Mouse (Mus musculus) liver, postnatal 0 days (tissue): ENCODE results near the gene Capn10. TPM values are rescaled to one million over a fixed set of nuclear protein-coding genes. Genes with fewer than 3 reads are reported as not detected.

Experiments used
- ATAC-seq: fragments of 200-750 bp; cut with Nextera tagmentation; 2 replicates; pipeline ENCODE4 v1.8.0; 2017; ENCODE audit warnings: mild to moderate bottlenecking, moderate library complexity
- DNase-seq: peaks from one replicate; pipeline ENCODE4 v3.0.0-alpha.2; 2016
- H3K27ac ChIP-seq: fragments of 300-500 bp; sonication (generic); 2 replicates; pipeline ENCODE4 v1.5.1; 2014; ENCODE audit warnings: antibody characterized with exemption, moderate library complexity, mild to moderate bottlenecking, low read depth
- H3K27me3 ChIP-seq: fragments of 300-500 bp; sonication (generic); 2 replicates; pipeline ENCODE4 v1.6.1; 2014; ENCODE audit warnings: low read length, control low read depth, mixed read lengths; ENCODE audit not compliant: insufficient read depth
- H3K36me3 ChIP-seq: fragments of 300-500 bp; sonication (generic); replicated peaks from 2 replicates; pipeline ENCODE4 v1.6.1; 2014; ENCODE audit warnings: mild to moderate bottlenecking, control low read depth, low read length, moderate library complexity, mixed read lengths; ENCODE audit not compliant: insufficient read depth
- H3K4me1 ChIP-seq: fragments of 300-500 bp; sonication (generic); 2 replicates; pipeline ENCODE4 v1.6.1; 2014; ENCODE audit warnings: antibody characterized with exemption, mild to moderate bottlenecking, control low read depth; ENCODE audit not compliant: insufficient read depth
- H3K4me2 ChIP-seq: fragments of 300-500 bp; sonication (generic); 2 replicates; pipeline ENCODE4 v1.6.1; 2014; ENCODE audit warnings: low read depth, mild to moderate bottlenecking, low read length, moderate library complexity, mixed read lengths
- H3K4me3 ChIP-seq: fragments of 300-500 bp; sonication (generic); 2 replicates; pipeline ENCODE4 v1.5.1; 2014; ENCODE audit warnings: low read depth, low read length
- H3K9ac ChIP-seq: fragments of 300-500 bp; sonication (generic); replicated peaks from 2 replicates; pipeline ENCODE4 v1.6.1; 2014; ENCODE audit warnings: mild to moderate bottlenecking, moderate library complexity
- H3K9me3 ChIP-seq: fragments of 300-500 bp; sonication (generic); 2 replicates; pipeline ENCODE4 v1.6.1; 2016; ENCODE audit warnings: mild to moderate bottlenecking, control low read depth, low read length, mixed read lengths
- CTCF ChIP-seq: sonication (generic); IDR thresholded peaks from 2 replicates; pipeline ENCODE4 v1.5.1; 2016; ENCODE audit warnings: antibody characterized with exemption, low read depth
- EP300 ChIP-seq: IDR thresholded peaks from 2 replicates; pipeline ENCODE4 v1.6.1; 2016; ENCODE audit warnings: antibody characterized with exemption, low read depth, mild to moderate bottlenecking
- WGBS: fragments of 180-500 bp; shearing (Covaris S2); extraction: QIAGEN DNeasy Blood & Tissue Kit; methylation state at CpG from one replicate; pipeline ENCODE4 v1.1.7; 2014; ENCODE audit not compliant: insufficient replicate concordance; 5-methylcytosine and 5-hydroxymethylcytosine counted together
- polyA plus RNA-seq: library from polyadenylated mRNA; unstranded; fragments of >200 nt; fragmentation: Nextera tagmentation; extraction: Ambion mirVana; gene quantifications from 2 replicates; pipeline ENCODE4 v1.2.1, GENCODE M21; 2015

The Capn10 gene
- polyA plus RNA-seq, 1 experiment from 2014 or later = 25.8 TPM

- Histone ChIP-seq H3K36me3 (peaks cover 6% of the 10 kb centered on the region; the same call in 1 of the 2 replicates), H3K27me3 (no peaks in the 10 kb centered on the region), H3K4me2 (no peak overlapping the region), H3K4me3 (no peak overlapping the region), H3K9ac (no peak overlapping the region), H3K9me3 (no peaks in the 10 kb centered on the region), H3K27ac (no peak overlapping the region), H3K4me1 (peaks cover 43% of the 10 kb centered on the region)
- ATAC-seq (no peak), DNase-seq (no peak)
- peak; percentile 57 for TF ChIP-seq CTCF
- TF ChIP-seq EP300 = no peak
- 71% methylated on average over 4 of the region's 4 CpGs for WGBS
Measured at GRCm38 (mm10) chr1:92909068-92909467, 25.1 kb upstream of the Capn10 start.

- Histone ChIP-seq H3K4me2 (peak within 1 kb of the TSS; percentile 92), H3K27me3 (no peaks in the 10 kb centered on the region), H3K4me3 (peak within 1 kb of the TSS; percentile 84), H3K9me3 (no peaks in the 10 kb centered on the region), H3K4me1 (peaks cover 43% of the 10 kb centered on the region), H3K9ac (peak within 1 kb of the TSS; percentile 89), H3K27ac (peak within 1 kb of the TSS; percentile 95), H3K36me3 (peaks cover 13% of the 10 kb centered on the region)
- DNase-seq (peak; percentile 84), ATAC-seq (peak; percentile 60)
- WGBS = under 1% methylated on average over 34 of the region's 57 CpGs
- TF ChIP-seq CTCF (peak; percentile 73), EP300 (no peak)
Measured at GRCm38 (mm10) chr1:92910239-92910885, 23.8 kb upstream of the Capn10 start, which contains the start of gene Rnpepl1. Gene Rnpepl1 (plus strand): TSS chr1:92910783.

GRCm38 (mm10) chr1:92910925-92911720 lies 23.1 kb upstream of the Capn10 start:
- DNase-seq (peak; percentile 64), ATAC-seq (peak; percentile 18)
- Histone ChIP-seq H3K36me3 (peaks cover 19% of the 10 kb centered on the region), H3K9me3 (no peaks in the 10 kb centered on the region), H3K4me1 (peaks cover 43% of the 10 kb centered on the region), H3K27me3 (no peaks in the 10 kb centered on the region), H3K9ac (peak overlapping the region; percentile 89), H3K4me3 (peak overlapping the region; percentile 84), H3K27ac (peak overlapping the region; percentile 95), H3K4me2 (peak overlapping the region; percentile 92)
- whole genome bisulfite sequencing = 1% methylated on average over 62 of the region's 85 CpGs
- no peak for TF ChIP-seq CTCF
- no peak for TF ChIP-seq EP300

- peak; percentile 52 for DNase-seq
- H3K4me2 ChIP-seq = peak overlapping the region; percentile 92
- no peaks in the 10 kb centered on the region for H3K9me3 ChIP-seq
- H3K4me3 ChIP-seq = peak overlapping the region; percentile 84
- WGBS = 26% methylated on average over 8 of the region's 8 CpGs
- peak overlapping the region; percentile 95 for H3K27ac ChIP-seq
- peak overlapping the region; percentile 89 for H3K9ac ChIP-seq
- H3K4me1 ChIP-seq = peaks cover 39% of the 10 kb centered on the region
- TF ChIP-seq CTCF (no peak), EP300 (no peak)
- no peaks in the 10 kb centered on the region for H3K27me3 ChIP-seq
- no peak for ATAC-seq
- H3K36me3 ChIP-seq = peaks cover 24% of the 10 kb centered on the region
Measured at GRCm38 (mm10) chr1:92911721-92912138, 22.4 kb upstream of the Capn10 start.

GRCm38 (mm10) chr1:92912286-92912685 lies 21.9 kb upstream of the Capn10 start:
- H3K4me1 ChIP-seq = peaks cover 39% of the 10 kb centered on the region
- peaks cover 29% of the 10 kb centered on the region for H3K36me3 ChIP-seq
- WGBS = 33% methylated on average over 1 of the region's 1 CpGs
- no peaks in the 10 kb centered on the region for H3K9me3 ChIP-seq
- H3K27me3 ChIP-seq = no peaks in the 10 kb centered on the region
- no peak for TF ChIP-seq EP300
- peak; percentile 23; the same call in 1 of the 2 replicates for TF ChIP-seq CTCF
- DNase-seq = no peak
- no peak for ATAC-seq
- no peak overlapping the region for H3K27ac ChIP-seq
- H3K4me2 ChIP-seq = peak overlapping the region; percentile 92
- peak overlapping the region; percentile 84; the same call in 1 of the 2 replicates for H3K4me3 ChIP-seq
- peak overlapping the region; percentile 89; the same call in 1 of the 2 replicates for H3K9ac ChIP-seq

- peaks cover 47% of the 10 kb centered on the region for H3K36me3 ChIP-seq
- no peak overlapping the region for H3K27ac ChIP-seq
- no peak overlapping the region for H3K4me3 ChIP-seq
- no peak for ATAC-seq
- peaks cover 25% of the 10 kb centered on the region for H3K4me1 ChIP-seq
- no peaks in the 10 kb centered on the region for H3K9me3 ChIP-seq
- TF ChIP-seq EP300 (no peak), CTCF (no peak)
- no peaks in the 10 kb centered on the region for H3K27me3 ChIP-seq
- 69% methylated on average over 4 of the region's 4 CpGs for WGBS
- DNase-seq = no peak
- H3K9ac ChIP-seq = no peak overlapping the region
- no peak overlapping the region for H3K4me2 ChIP-seq
Measured at GRCm38 (mm10) chr1:92914239-92914638, 19.9 kb upstream of the Capn10 start.
